In the genomic region with DNA sequence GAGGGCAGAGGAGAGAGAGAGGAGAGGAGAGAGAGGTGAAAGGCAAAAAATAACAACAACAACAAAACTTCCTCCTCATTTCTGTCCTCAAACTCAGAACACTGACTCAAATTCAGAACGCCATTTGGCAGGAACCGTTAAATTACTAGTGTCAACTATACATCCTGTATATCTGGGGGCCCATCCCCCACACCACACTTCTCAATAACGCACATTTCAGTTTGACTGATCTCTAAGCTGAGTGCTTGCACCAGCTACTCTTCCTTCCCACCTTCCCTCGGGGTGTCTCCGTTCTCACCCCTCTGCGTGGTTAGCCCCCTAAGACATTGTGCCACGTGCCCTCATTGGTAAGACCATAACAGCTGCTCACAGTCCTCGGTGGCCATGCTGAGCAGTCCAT, we compare ENCODE assay signal across 1 mouse cellular context.
A peak's percentile ranks its signal among the peaks of the same experiment; 100 is the strongest.
TF ChIP-seq lines count a peak whose summit lies in the region.

No protein-coding gene starts in this region.

TF ChIP-seq in MEL, 35 proteins besides CTCF, POLR2A, EP300 and RAD21:
- no peak for TF ChIP-seq UBTF (IDR thresholded peaks at IDR 0.05; ENCODE audit: borderline replicate concordance, insufficient read depth, low read depth, low read length)
- TF ChIP-seq MAFK (IDR thresholded peaks at IDR 0.05; ENCODE audit: borderline replicate concordance, low read depth, low read length): no peak
- TF ChIP-seq KAT2A (conservative IDR thresholded peaks at IDR 0.05; ENCODE audit: low read depth, low read length): no peak
- TF ChIP-seq ZMIZ1 (IDR thresholded peaks at IDR 0.05; ENCODE audit: low read depth, low read length): no peak
- no peak for TF ChIP-seq ELF1 (IDR thresholded peaks at IDR 0.05; ENCODE audit: low read depth, low read length)
- no peak for TF ChIP-seq ZNF384 (IDR thresholded peaks at IDR 0.05; ENCODE audit: low read depth, low read length)
- no peak for TF ChIP-seq GATA1 (IDR thresholded peaks at IDR 0.05; ENCODE audit: low read depth, low read length)
- peak; percentile 59; the same call in 1 of the 2 replicates for TF ChIP-seq MXI1 (IDR thresholded peaks at IDR 0.05; ENCODE audit: low read depth, low read length)
- TF ChIP-seq MEF2A (IDR thresholded peaks at IDR 0.05; ENCODE audit: extremely low read depth, insufficient replicate concordance, low read depth, low read length, poor library complexity, severe bottlenecking): no peak
- no peak for TF ChIP-seq SMC3 (IDR thresholded peaks at IDR 0.05; ENCODE audit: low read depth, low read length)
- no peak for TF ChIP-seq ZC3H11A (IDR thresholded peaks at IDR 0.05; ENCODE audit: low read depth, low read length)
- TF ChIP-seq USF1 (IDR thresholded peaks at IDR 0.05; ENCODE audit: low read depth, low read length): peak; percentile 44; the same call in 1 of the 2 replicates
- TF ChIP-seq MAZ (IDR thresholded peaks at IDR 0.05; ENCODE audit: low read depth, low read length): no peak
- no peak for TF ChIP-seq POLR2AphosphoS5 (IDR thresholded peaks at IDR 0.05; ENCODE audit: borderline replicate concordance, low read depth, low read length)
- TF ChIP-seq CHD1 (IDR thresholded peaks at IDR 0.05; ENCODE audit: low read depth, low read length): 0 out of 2 replicates have a peak, but pooled peaks have one; percentile 40
- no peak for TF ChIP-seq GABPA (IDR thresholded peaks at IDR 0.05; ENCODE audit: low read depth, low read length)
- no peak for TF ChIP-seq RCOR1 (IDR thresholded peaks at IDR 0.05; ENCODE audit: low read depth, low read length)
- peak; percentile 67; the same call in 1 of the 2 replicates for TF ChIP-seq MYC (IDR thresholded peaks at IDR 0.05; ENCODE audit: low read depth, low read length)
- no peak; the same call in 1 of the 2 replicates for TF ChIP-seq MYB (IDR thresholded peaks at IDR 0.05; ENCODE audit: low read depth, low read length)
- no peak for TF ChIP-seq ETS1 (IDR thresholded peaks at IDR 0.05; ENCODE audit: low read depth, low read length)
- TF ChIP-seq MAX (IDR thresholded peaks at IDR 0.05; ENCODE audit: low read length): peak; percentile 79
- TF ChIP-seq NRF1 (IDR thresholded peaks at IDR 0.05; ENCODE audit: insufficient read depth, low read depth, low read length, poor library complexity, severe bottlenecking): no peak
- TF ChIP-seq JUND (IDR thresholded peaks at IDR 0.05; ENCODE audit: low read depth, low read length): no peak
- no peak for TF ChIP-seq TAL1 (IDR thresholded peaks at IDR 0.05; ENCODE audit: low read length)
- peak; percentile 60 for TF ChIP-seq CHD2 (IDR thresholded peaks at IDR 0.05; ENCODE audit: low read length)
- no peak; the same call in 1 of the 2 replicates for TF ChIP-seq BHLHE40 (IDR thresholded peaks at IDR 0.05; ENCODE audit: borderline replicate concordance, low read depth, low read length)
- TF ChIP-seq TCF12 (IDR thresholded peaks at IDR 0.05; ENCODE audit: low read depth, low read length): no peak
- no peak for TF ChIP-seq USF2 (IDR thresholded peaks at IDR 0.05; ENCODE audit: borderline replicate concordance in 1 of 2, insufficient read depth in 1 of 2, low read depth in 1 of 2, low read length in 2 of 2)
- TF ChIP-seq HCFC1 (IDR thresholded peaks at IDR 0.05; ENCODE audit: low read depth, low read length): no peak
- 0 out of 2 replicates have a peak, but pooled peaks have one; percentile 35 for TF ChIP-seq TBP (IDR thresholded peaks at IDR 0.05; ENCODE audit: low read depth, low read length)
- TF ChIP-seq POLR2AphosphoS2 (IDR thresholded peaks at IDR 0.05; ENCODE audit: low read length): no peak
- TF ChIP-seq E2F4 (IDR thresholded peaks at IDR 0.05; ENCODE audit: borderline replicate concordance, low read depth, low read length): no peak
- TF ChIP-seq ZKSCAN1 (IDR thresholded peaks at IDR 0.05; ENCODE audit: low read depth, low read length): no peak; the same call in 1 of the 2 replicates
- TF ChIP-seq SIN3A (IDR thresholded peaks at IDR 0.05; ENCODE audit: low read length): no peak; the same call in 1 of the 2 replicates
- no peak for TF ChIP-seq NELFE (IDR thresholded peaks at IDR 0.05; ENCODE audit: low read depth, low read length)
